Mouse (Mus musculus) heart, adult 2 months (tissue): ENCODE data around the gene Ppp1r2. TPM values are rescaled to one million over a fixed set of nuclear protein-coding genes. Genes with fewer than 3 reads are reported as not detected.
A peak's percentile ranks its signal among the peaks of the same experiment; 100 is the strongest.

Source experiments
- DNase-seq, 2 experiments: peaks; one replicate each; pipeline ENCODE4 v3.0.0; 2021
- H3K27ac ChIP-seq: fragments of 200-600 bp; 2 replicates; pipeline ENCODE4 v1.8.1; 2022
- H3K27me3 ChIP-seq: fragments of 200-500 bp; 2 replicates; pipeline ENCODE4 v1.6.1; 2012; ENCODE audit warnings: mild to moderate bottlenecking, low read length, inconsistent platforms, mixed read lengths; ENCODE audit not compliant: control insufficient read depth, insufficient read depth
- H3K36me3 ChIP-seq: fragments of 200-500 bp; 2 replicates; pipeline ENCODE4 v1.6.1; 2012; ENCODE audit warnings: low read length, inconsistent platforms; ENCODE audit not compliant: control insufficient read depth, insufficient read depth
- H3K4me1 ChIP-seq: fragments of 200-500 bp; 2 replicates; pipeline ENCODE4 v1.6.1; 2011; ENCODE audit warnings: low read length; ENCODE audit not compliant: control insufficient read depth, insufficient read depth
- H3K4me3 ChIP-seq: fragments of 200-600 bp; 2 replicates; pipeline ENCODE4 v1.8.1; 2022
- H3K79me2 ChIP-seq: fragments of 200-500 bp; replicated peaks from 2 replicates; pipeline ENCODE4 v1.6.1; 2012; ENCODE audit warnings: mild to moderate bottlenecking, inconsistent platforms, low read length, moderate library complexity, mixed read lengths; ENCODE audit not compliant: control insufficient read depth, insufficient read depth
- H3K9ac ChIP-seq: fragments of 200-500 bp; 2 replicates; pipeline ENCODE4 v1.6.1; 2012; ENCODE audit warnings: low read depth, mild to moderate bottlenecking, control low read depth, inconsistent platforms, low read length, mixed read lengths
- CTCF ChIP-seq: fragments of 200-600 bp; IDR thresholded peaks from 2 replicates; pipeline ENCODE4 v1.8.1; 2022; ENCODE audit warnings: antibody characterized with exemption, mild to moderate bottlenecking, moderate library complexity
- EP300 ChIP-seq: fragments of 200-500 bp; IDR thresholded peaks from 2 replicates; pipeline ENCODE4 v1.6.1; 2011; ENCODE audit warnings: low read depth, low read length, control low read depth; ENCODE audit not compliant: insufficient read depth
- POLR2A ChIP-seq: fragments of 200-500 bp; IDR thresholded peaks from 2 replicates; pipeline ENCODE4 v1.6.1; 2011; ENCODE audit warnings: mild to moderate bottlenecking, low read depth, low read length, control low read depth; ENCODE audit not compliant: insufficient read depth
- WGBS: fragments of 180-500 bp; shearing (Covaris S2); methylation state at CpG from one replicate; pipeline ENCODE4 v1.1.7; 2018; 5-methylcytosine and 5-hydroxymethylcytosine counted together
- intact Hi-C: fragments of 180-260 bp; cut with DNase I; formaldehyde crosslinking; loops from one replicate; pipeline ENCODE4 v1.15.1; 2025
- polyA plus RNA-seq: library from polyadenylated mRNA; depleted of rRNA; stranded (reverse); fragments of >200 nt; gene quantifications from 2 replicates; pipeline ENCODE4 v1.2.3, GENCODE M21; 2012
- total RNA-seq, 2 experiments: library from RNA; stranded (reverse); gene quantifications; 2 replicates each; pipeline ENCODE4 v1.2.3; 2021

Ppp1r2 gene
- total and polyA plus RNA-seq, 3 experiments: 33.1 to 88.3 (median 77.3) TPM

DNA sequence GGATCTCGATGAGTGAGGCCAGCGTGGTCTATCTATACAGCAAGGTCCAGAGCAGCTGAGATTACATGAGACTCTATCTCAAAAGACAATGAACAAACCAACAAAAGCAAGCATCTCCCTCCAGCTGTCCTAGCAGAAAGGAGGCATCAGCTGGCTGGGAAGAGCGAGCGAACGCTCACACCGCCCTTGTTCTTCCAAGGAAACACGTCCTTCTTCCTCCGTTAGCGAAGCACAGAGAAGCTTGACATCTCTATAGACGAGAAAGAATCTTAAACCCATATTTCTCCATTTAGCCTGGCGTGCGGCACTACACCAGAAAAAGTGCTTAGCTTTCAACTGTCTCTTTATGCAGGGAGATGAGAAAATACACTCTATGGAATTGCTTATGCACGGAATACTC lies 26.4 kb downstream of the Ppp1r2 start:
- TF ChIP-seq POLR2A (no peak), CTCF (no peak), EP300 (no peak)
- no peaks in the 10 kb centered on the region; the same call in 1 of the 2 replicates for H3K4me1 ChIP-seq
- intact Hi-C loops: no loop called here
- H3K36me3 ChIP-seq: no peaks in the 10 kb centered on the region
- H3K9ac ChIP-seq: no peak overlapping the region
- H3K4me3 ChIP-seq: no peak overlapping the region
- WGBS: 88% methylated on average over 13 of the region's 13 CpGs
- H3K79me2 ChIP-seq: no peaks in the 10 kb centered on the region
- no peak overlapping the region for H3K27ac ChIP-seq
- DNase-seq: no peak
- no peaks in the 10 kb centered on the region for H3K27me3 ChIP-seq

DNA sequence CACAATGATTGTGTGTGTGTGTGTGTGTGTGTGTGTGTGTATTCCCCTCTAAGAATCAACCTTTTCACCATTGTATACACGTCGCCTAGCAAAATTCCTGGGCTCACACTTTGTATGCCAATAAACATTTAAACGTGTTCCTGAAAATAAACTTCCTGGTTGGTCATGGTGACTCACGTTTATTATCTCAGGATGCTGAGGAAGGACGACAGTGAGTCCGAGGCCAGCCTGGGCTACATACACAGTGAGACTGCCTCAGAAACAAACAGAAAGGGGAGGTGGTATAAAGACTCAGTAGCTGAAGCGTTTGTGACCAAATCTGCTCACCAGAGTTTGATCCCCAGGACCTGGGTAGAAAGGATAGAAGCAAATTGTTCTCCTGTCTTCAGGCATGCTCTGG lies 27.6 kb downstream of the Ppp1r2 start:
- Histone ChIP-seq H3K79me2 (no peaks in the 10 kb centered on the region), H3K27ac (no peak overlapping the region), H3K9ac (no peak overlapping the region), H3K4me3 (no peak overlapping the region), H3K4me1 (no peaks in the 10 kb centered on the region; the same call in 1 of the 2 replicates), H3K36me3 (no peaks in the 10 kb centered on the region), H3K27me3 (no peaks in the 10 kb centered on the region)
- intact Hi-C loops: no loop called here
- TF ChIP-seq POLR2A (no peak), CTCF (no peak), EP300 (no peak)
- no peak for DNase-seq
- WGBS: 41% methylated on average over 7 of the region's 7 CpGs

DNA sequence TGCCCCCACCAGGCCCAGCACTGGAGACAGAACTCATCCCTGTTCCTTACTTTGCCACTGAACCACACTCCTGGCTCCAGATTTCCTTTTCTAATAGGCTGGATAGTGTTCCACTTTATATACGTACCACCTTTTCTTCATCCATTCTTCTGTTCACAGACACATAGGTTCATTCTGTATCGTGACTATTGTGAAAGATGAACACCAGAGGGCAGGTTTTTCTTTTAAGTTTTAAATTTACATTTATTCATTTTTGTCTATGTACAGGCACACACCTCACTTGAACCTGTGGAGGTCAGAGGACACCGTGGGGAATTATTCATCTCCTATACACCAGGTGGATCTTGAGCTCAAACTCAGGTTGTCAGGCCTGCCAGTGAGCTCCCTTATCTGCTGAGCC lies 31.0 kb downstream of the Ppp1r2 start:
- no peak overlapping the region for H3K4me3 ChIP-seq
- no peaks in the 10 kb centered on the region; the same call in 1 of the 2 replicates for H3K4me1 ChIP-seq
- TF ChIP-seq EP300: no peak
- TF ChIP-seq CTCF: peak; percentile 59
- TF ChIP-seq POLR2A: no peak
- no peak overlapping the region for H3K9ac ChIP-seq
- H3K36me3 ChIP-seq: no peaks in the 10 kb centered on the region
- no peak for DNase-seq
- H3K79me2 ChIP-seq: no peaks in the 10 kb centered on the region
- intact Hi-C loops: loop anchor here (1.0 kb wide), 1 partner anchor 103 kb away; no protein-coding TSS in a partner anchor
- no peaks in the 10 kb centered on the region for H3K27me3 ChIP-seq
- H3K27ac ChIP-seq: no peak overlapping the region
- 73% methylated on average over 3 of the region's 3 CpGs for WGBS

DNA sequence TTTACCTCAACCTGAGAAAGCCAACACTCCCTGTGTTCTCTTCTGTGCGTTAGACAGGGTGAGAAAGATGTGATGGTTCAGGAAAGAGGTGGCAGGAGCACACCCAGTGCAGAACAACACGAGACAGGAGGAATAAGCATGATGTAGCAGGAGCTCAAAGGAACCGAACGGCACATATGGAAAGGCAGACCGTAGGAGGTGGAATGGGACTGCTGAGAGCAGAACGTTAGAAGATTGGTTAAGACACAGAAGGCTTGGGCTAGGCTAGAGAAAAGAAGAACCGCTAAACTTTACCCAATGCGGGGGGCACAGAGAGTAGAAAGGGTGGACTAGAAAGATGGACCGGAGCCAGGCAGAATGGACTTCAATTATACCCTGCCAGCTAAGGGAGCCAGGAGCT lies 33.6 kb downstream of the Ppp1r2 start:
- WGBS: 82% methylated on average over 9 of the region's 9 CpGs
- intact Hi-C loops: no loop called here
- H3K9ac ChIP-seq: no peak overlapping the region
- no peak overlapping the region for H3K27ac ChIP-seq
- no peaks in the 10 kb centered on the region for H3K36me3 ChIP-seq
- H3K4me1 ChIP-seq: no peaks in the 10 kb centered on the region
- DNase-seq: no peak
- no peaks in the 10 kb centered on the region for H3K27me3 ChIP-seq
- H3K79me2 ChIP-seq: no peaks in the 10 kb centered on the region
- TF ChIP-seq CTCF (no peak), EP300 (no peak), POLR2A (no peak)
- no peak overlapping the region for H3K4me3 ChIP-seq

DNA sequence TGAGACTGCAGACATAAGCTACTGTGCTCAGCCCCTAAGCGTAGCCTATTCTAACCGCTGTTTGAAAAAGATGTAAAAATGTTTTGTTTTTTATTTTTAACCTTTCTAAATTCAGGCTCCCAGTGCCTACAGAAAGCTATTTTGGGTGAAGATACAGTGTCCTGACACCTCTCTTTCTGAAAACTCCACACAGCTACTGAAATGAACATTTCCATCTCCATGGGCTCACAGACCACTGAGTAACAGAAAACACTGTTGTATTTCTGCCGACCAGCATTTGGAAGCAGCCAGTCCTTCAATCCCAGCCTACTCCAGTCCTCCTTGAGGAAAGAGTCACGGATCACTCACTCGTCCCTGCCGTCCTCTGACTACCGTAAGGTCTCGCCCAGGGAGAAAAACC lies 34.5 kb downstream of the Ppp1r2 start:
- Histone ChIP-seq H3K36me3 (no peaks in the 10 kb centered on the region), H3K4me1 (no peaks in the 10 kb centered on the region), H3K27ac (no peak overlapping the region), H3K27me3 (no peaks in the 10 kb centered on the region), H3K79me2 (no peaks in the 10 kb centered on the region), H3K4me3 (no peak overlapping the region), H3K9ac (no peak overlapping the region)
- intact Hi-C loops: no loop called here
- WGBS: 90% methylated on average over 8 of the region's 8 CpGs
- TF ChIP-seq CTCF (no peak), POLR2A (no peak), EP300 (no peak)
- no peak for DNase-seq

DNA sequence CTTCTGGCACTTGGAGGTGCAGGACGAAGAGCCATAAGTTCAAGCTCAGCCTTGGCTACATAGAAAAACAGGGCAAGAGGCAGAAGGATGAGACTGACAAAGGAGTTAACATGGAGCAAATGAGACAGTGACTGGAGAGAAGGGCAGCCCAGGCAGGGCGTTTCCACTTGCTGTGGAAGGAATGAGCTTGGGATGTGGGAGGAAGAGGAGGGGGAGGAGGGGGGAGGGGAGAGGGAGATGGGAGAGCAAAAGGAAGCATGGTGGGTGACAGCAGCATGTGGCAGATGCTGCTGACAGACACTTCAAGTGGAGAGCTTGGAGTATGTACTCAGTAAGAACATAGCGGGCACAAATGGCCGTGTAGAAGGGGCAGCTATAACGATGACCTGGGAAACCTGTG lies 36.8 kb downstream of the Ppp1r2 start:
- DNase-seq: no peak
- no peak overlapping the region for H3K9ac ChIP-seq
- no peak overlapping the region for H3K27ac ChIP-seq
- peaks cover 11% of the 10 kb centered on the region for H3K4me1 ChIP-seq
- H3K27me3 ChIP-seq: no peaks in the 10 kb centered on the region
- no peaks in the 10 kb centered on the region for H3K79me2 ChIP-seq
- intact Hi-C loops: no loop called here
- H3K36me3 ChIP-seq: no peaks in the 10 kb centered on the region
- H3K4me3 ChIP-seq: no peak overlapping the region
- TF ChIP-seq EP300 (no peak), CTCF (no peak), POLR2A (no peak)
- WGBS: 80% methylated on average over 5 of the region's 5 CpGs
